ENCODE assay signal across 8 mouse cellular contexts in genomic region chr5:102481215-102482211, GRCm38 (mm10). TPM values are rescaled to one million over a fixed set of nuclear protein-coding genes. Genes with fewer than 3 reads are reported as not detected.
A peak's percentile ranks its signal among the peaks of the same experiment; 100 is the strongest.
DNase-seq lines count a peak whose midpoint lies in the region; ATAC-seq and TF ChIP-seq lines count a peak whose summit lies in the region.

Arhgap24 (plus strand) TSS chr5:102481391.

- peak within 1 kb of the TSS; percentile 51 for H3K9ac ChIP-seq in ES-E14 (ENCODE audit: insufficient read depth, low read depth, low read length, poor library complexity, severe bottlenecking)
- H3K9ac ChIP-seq in hindbrain, embryonic 14.5 days, result peak within 1 kb of the TSS; percentile 63

- H3K27ac ChIP-seq in ES-E14 (ENCODE audit: insufficient read depth, low read depth, low read length, poor library complexity, severe bottlenecking), result no peak within 1 kb of the TSS
- peak within 1 kb of the TSS; percentile 84 for H3K27ac ChIP-seq in gastrocnemius, adult 2 months
- H3K27ac ChIP-seq in hindbrain, embryonic 14.5 days, result 0 out of 2 replicates have a peak within 1 kb of the TSS, but pooled peaks have one; percentile 55

- H3K36me3 ChIP-seq in ES-E14 (ENCODE audit: control insufficient read depth, insufficient read depth, low read length, poor library complexity, severe bottlenecking), result no peaks in the 10 kb centered on the region
- no peaks in the 10 kb centered on the region for H3K36me3 ChIP-seq in hindbrain, embryonic 14.5 days (replicated peaks; ENCODE audit: control insufficient read depth, insufficient read depth)

- WGBS in hindbrain, embryonic 14.5 days, result under 1% methylated on average over 44 of the region's 44 CpGs

- H3K4me1 ChIP-seq in ES-E14 (ENCODE audit: control insufficient read depth in 2 of 2, insufficient read depth in 2 of 2, low read length in 2 of 2, poor library complexity in 1 of 2), result peaks cover 2 to 7% of the 10 kb centered on the region in 2 experiments; a peak in 2 of 4 replicates
- H3K4me1 ChIP-seq in hindbrain, embryonic 14.5 days (replicated peaks; ENCODE audit: control insufficient read depth, insufficient read depth, low read length), result peaks cover 23% of the 10 kb centered on the region

- no peak for TF ChIP-seq CTCF in brain, embryonic 14.5 days (IDR thresholded peaks at IDR 0.05; ENCODE audit: borderline replicate concordance, extremely low read depth, insufficient read depth, insufficient read length)
- TF ChIP-seq CTCF in gastrocnemius, adult 2 months (IDR thresholded peaks at IDR 0.05), result no peak

- intact Hi-C loops in gastrocnemius, adult 2 months (cut with DNase I), result no loop called here
- intact Hi-C loops in left cerebral cortex, postnatal 25 days (cut with DNase I), result no loop called here

- peak within 1 kb of the TSS; percentile 56 to 62 for H3K4me3 ChIP-seq in ES-E14 (ENCODE audit: insufficient read depth in 1 of 2, low read depth in 1 of 2, low read length in 2 of 2, poor library complexity in 1 of 2, severe bottlenecking in 1 of 2)
- H3K4me3 ChIP-seq in gastrocnemius, adult 2 months, result peak within 1 kb of the TSS; percentile 73
- peak within 1 kb of the TSS; percentile 43 for H3K4me3 ChIP-seq in hindbrain, embryonic 14.5 days (replicated peaks; ENCODE audit: low read length)

- peak; percentile 30 for DNase-seq in ES-E14 (ENCODE audit: low read depth, low spot score)
- DNase-seq in brain, embryonic 14.5 days (ENCODE audit: low read depth), result peak; percentile 75
- peak; percentile 81 for DNase-seq in gastrocnemius, adult 2 months
- DNase-seq in hindbrain, embryonic 14.5 days (ENCODE audit: low spot score), result peak; percentile 56
- DNase-seq in left cerebral cortex, postnatal 25 days (ENCODE audit: low spot score in 2 of 2), result peak; percentile 19 to 27
- peak; percentile 21 for DNase-seq in right cerebral cortex, postnatal 14 days
- DNase-seq in urinary bladder, postnatal 4 days (ENCODE audit: low spot score in 2 of 2), result peak; percentile 62 to 66

- ATAC-seq in hindbrain, embryonic 14.5 days (ENCODE audit: low FRiP score), result peak; percentile 74
- ATAC-seq in megakaryocyte progenitor cell, adult 5-6 weeks (replicated peaks; ENCODE audit: poor library complexity), result peak; percentile 88

- H3K9me3 ChIP-seq in ES-E14 (ENCODE audit: control insufficient read depth, insufficient read depth, low read depth, low read length), result no peaks in the 10 kb centered on the region
- no peaks in the 10 kb centered on the region for H3K9me3 ChIP-seq in hindbrain, embryonic 14.5 days (ENCODE audit: control insufficient read depth, low read length)

- H3K27me3 ChIP-seq in hindbrain, embryonic 14.5 days (ENCODE audit: control insufficient read depth, insufficient read depth, low read length), result 0 out of 2 replicates have a peak, but pooled peaks cover 4% of the 10 kb centered on the region

- in situ Hi-C loops in ES-E14 (cut with MboI; ENCODE audit: low sequenced_read_pairs in 2 of 2, unreplicated experiment in 2 of 2), result no loop called here

- H3K4me2 ChIP-seq in hindbrain, embryonic 14.5 days (replicated peaks), result peak within 1 kb of the TSS; percentile 86

- TF ChIP-seq POLR2A in brain, embryonic 14.5 days (IDR thresholded peaks at IDR 0.05; ENCODE audit: borderline replicate concordance, extremely low read depth, insufficient read depth, insufficient read length, poor library complexity, severe bottlenecking), result no peak

TF ChIP-seq in ES-E14, 5 proteins besides CTCF, POLR2A, EP300 and RAD21:
- TF ChIP-seq HCFC1 (IDR thresholded peaks at IDR 0.05; ENCODE audit: borderline replicate concordance, insufficient read depth, low read length), result no peak
- no peak for TF ChIP-seq ZC3H11A (IDR thresholded peaks at IDR 0.05; ENCODE audit: borderline replicate concordance, low read depth, low read length)
- no peak for TF ChIP-seq MAFK (IDR thresholded peaks at IDR 0.05; ENCODE audit: insufficient read depth, low read depth, low read length)
- TF ChIP-seq CHD2 (IDR thresholded peaks at IDR 0.05; ENCODE audit: low read depth, low read length), result no peak
- TF ChIP-seq ZNF384 (IDR thresholded peaks at IDR 0.05; ENCODE audit: low read depth, low read length), result no peak

RNA-seq across cellular contexts. Expression of gene Arhgap24, which starts in this region (rescaled TPM):
- total RNA-seq in ES-E14 (2012; rRNA removed), result 0.63 and 0.89 TPM in 2 replicates
- 4.9 and 6.8 TPM in 2 replicates for polyA plus RNA-seq in brain, embryonic 14.5 days (2012; rRNA removed)
- total RNA-seq in gastrocnemius, adult 2 months (2021), result 10 to 100 TPM; 14.1 to 25.2 TPM
- polyA plus RNA-seq in hindbrain, embryonic 14.5 days (2014; fragmentation: Nextera tagmentation; extraction: Ambion mirVana), result 10.3 and 12.3 TPM in 2 replicates
- total RNA-seq in left cerebral cortex, postnatal 25 days (2021), result 1 to 10 TPM; 6.3 to 7.0 TPM
- 0.96 and 1.4 TPM in 2 replicates for total RNA-seq in megakaryocyte progenitor cell, adult 5-6 weeks (2015)
- total RNA-seq in megakaryocyte progenitor cell, adult 5-6 weeks (2017), result 1.7 and 2.3 TPM in 2 replicates

Comparison
In these comparisons a context has a peak if more than half of its experiments do, and no peak if none do; other contexts are left out.
1. Peak in DNase-seq, H3K4me3 ChIP-seq and H3K9ac ChIP-seq in ES-E14; RNA of the gene not detected or under 1 TPM.
2. DNase-seq: peak in every context shown above with its lines; median percentile 81 in gastrocnemius, adult 2 months; 75 in brain, embryonic 14.5 days; 64 in urinary bladder, postnatal 4 days; 56 in hindbrain, embryonic 14.5 days; 30 in ES-E14; 23 in left cerebral cortex, postnatal 25 days; 21 in right cerebral cortex, postnatal 14 days.